Comparison of ENCODE assay signal across 9 mouse cellular contexts in genomic region chr5:142549961-142550705, GRCm38 (mm10). TPM values are rescaled to one million over a fixed set of nuclear protein-coding genes. Genes with fewer than 3 reads are reported as not detected.
A peak's percentile ranks its signal among the peaks of the same experiment; 100 is the strongest.
DNase-seq lines count a peak whose midpoint lies in the region; ATAC-seq and TF ChIP-seq lines count a peak whose summit lies in the region.
"Had no signal": no experiment of that assay in that cellular context is flagged by ENCODE, and none has a peak within 500 bp of the region (broad histone marks: within the 10 kb centered on the region; RNA-seq: fewer than 3 reads in every experiment).

No protein-coding gene starts in this region.

- peak overlapping the region; percentile 71 for H3K9ac ChIP-seq in embryonic facial prominence, embryonic 14.5 days (ENCODE audit: low read depth, low read length)
- H3K9ac ChIP-seq in kidney, embryonic 15.5 days, result peak overlapping the region; percentile 51
- H3K9ac ChIP-seq in liver, adult 2 months (ENCODE audit: low read depth, low read length), result peak overlapping the region; percentile 61
- H3K9ac ChIP-seq in neural tube, embryonic 11.5 days (ENCODE audit: low read length), result peak overlapping the region; percentile 54

- H3K9me3 ChIP-seq in erythroblast, embryonic 14.5 days (ENCODE audit: control insufficient read depth, low read length), result peaks cover 9% of the 10 kb centered on the region
- no peaks in the 10 kb centered on the region for H3K9me3 ChIP-seq in embryonic facial prominence, embryonic 14.5 days (ENCODE audit: control insufficient read depth, low read length)
- H3K9me3 ChIP-seq in heart, embryonic 10.5 days, result no peaks in the 10 kb centered on the region
- H3K9me3 ChIP-seq in kidney, embryonic 15.5 days (replicated peaks), result no peaks in the 10 kb centered on the region
- H3K9me3 ChIP-seq in neural tube, embryonic 11.5 days (ENCODE audit: control insufficient read depth, low read length), result no peaks in the 10 kb centered on the region

- H3K27ac ChIP-seq in embryonic facial prominence, embryonic 14.5 days (replicated peaks; ENCODE audit: low read depth, low read length), result peak overlapping the region; percentile 55
- peak overlapping the region; percentile 89 for H3K27ac ChIP-seq in heart, embryonic 10.5 days
- H3K27ac ChIP-seq in kidney, embryonic 15.5 days, result peak overlapping the region; percentile 34
- H3K27ac ChIP-seq in liver, adult 2 months (replicated peaks; ENCODE audit: insufficient read depth, low read depth, low read length), result no peak overlapping the region
- H3K27ac ChIP-seq in neural tube, embryonic 11.5 days (ENCODE audit: low read depth, low read length), result peak overlapping the region; percentile 79

- 3% methylated on average over 16 of the region's 31 CpGs for WGBS in embryonic facial prominence, embryonic 14.5 days
- 1% methylated on average over 31 of the region's 31 CpGs for WGBS in heart, embryonic 10.5 days
- 2% methylated on average over 31 of the region's 31 CpGs for WGBS in kidney, embryonic 15.5 days
- 17% methylated on average over 31 of the region's 31 CpGs for WGBS in liver, adult 2 months
- 1% methylated on average over 31 of the region's 31 CpGs for WGBS in neural tube, embryonic 11.5 days

- peaks cover 32% of the 10 kb centered on the region for H3K27me3 ChIP-seq in erythroblast, embryonic 14.5 days (ENCODE audit: control insufficient read depth)
- H3K27me3 ChIP-seq in embryonic facial prominence, embryonic 14.5 days (replicated peaks; ENCODE audit: control insufficient read depth, insufficient read depth, low read length), result no peaks in the 10 kb centered on the region; the same call in 1 of the 2 replicates
- no peaks in the 10 kb centered on the region for H3K27me3 ChIP-seq in heart, embryonic 10.5 days (ENCODE audit: insufficient read depth, poor library complexity, severe bottlenecking)
- H3K27me3 ChIP-seq in kidney, embryonic 15.5 days, result peaks cover 14% of the 10 kb centered on the region
- peaks cover 6% of the 10 kb centered on the region; the same call in 1 of the 2 replicates for H3K27me3 ChIP-seq in liver, adult 2 months (ENCODE audit: control insufficient read depth, insufficient read depth, low read length)
- H3K27me3 ChIP-seq in neural tube, embryonic 11.5 days (ENCODE audit: control insufficient read depth, insufficient read depth, low read length), result no peaks in the 10 kb centered on the region

- no peaks in the 10 kb centered on the region for H3K36me3 ChIP-seq in erythroblast, embryonic 14.5 days (ENCODE audit: control insufficient read depth)
- no peaks in the 10 kb centered on the region for H3K36me3 ChIP-seq in embryonic facial prominence, embryonic 14.5 days (ENCODE audit: control insufficient read depth, insufficient read depth, low read length)
- H3K36me3 ChIP-seq in heart, embryonic 10.5 days, result no peaks in the 10 kb centered on the region
- no peaks in the 10 kb centered on the region for H3K36me3 ChIP-seq in kidney, embryonic 15.5 days
- no peaks in the 10 kb centered on the region for H3K36me3 ChIP-seq in liver, adult 2 months (ENCODE audit: control insufficient read depth, insufficient read depth, low read length)
- no peaks in the 10 kb centered on the region for H3K36me3 ChIP-seq in neural tube, embryonic 11.5 days (ENCODE audit: control insufficient read depth, insufficient read depth, low read length)
- H3K36me3 ChIP-seq: G1E had no signal

- no peaks in the 10 kb centered on the region for H3K79me2 ChIP-seq in liver, adult 2 months (ENCODE audit: control insufficient read depth, insufficient read depth, low read length)

- H3K4me1 ChIP-seq in erythroblast, embryonic 14.5 days (ENCODE audit: control insufficient read depth), result peaks cover 10% of the 10 kb centered on the region
- H3K4me1 ChIP-seq in embryonic facial prominence, embryonic 14.5 days (ENCODE audit: control insufficient read depth, insufficient read depth, low read length), result peaks cover 12% of the 10 kb centered on the region; the same call in 1 of the 2 replicates
- peaks cover 51% of the 10 kb centered on the region for H3K4me1 ChIP-seq in heart, embryonic 10.5 days
- peaks cover 26% of the 10 kb centered on the region for H3K4me1 ChIP-seq in kidney, embryonic 15.5 days
- H3K4me1 ChIP-seq in liver, adult 2 months (ENCODE audit: control insufficient read depth, insufficient read depth, low read length), result no peaks in the 10 kb centered on the region
- 0 out of 2 replicates have a peak, but pooled peaks cover 14% of the 10 kb centered on the region for H3K4me1 ChIP-seq in neural tube, embryonic 11.5 days (ENCODE audit: control insufficient read depth, insufficient read depth, low read length)

- H3K4me3 ChIP-seq in erythroblast, embryonic 14.5 days (replicated peaks), result peak overlapping the region; percentile 40
- peak overlapping the region; percentile 71 for H3K4me3 ChIP-seq in embryonic facial prominence, embryonic 14.5 days (ENCODE audit: low read depth, low read length)
- H3K4me3 ChIP-seq in heart, embryonic 10.5 days, result peak overlapping the region; percentile 82
- H3K4me3 ChIP-seq in kidney, embryonic 15.5 days (replicated peaks), result peak overlapping the region; percentile 63
- peak overlapping the region; percentile 61; the same call in 1 of the 2 replicates for H3K4me3 ChIP-seq in liver, adult 2 months (ENCODE audit: insufficient read depth, low read depth, low read length)
- peak overlapping the region; percentile 64 for H3K4me3 ChIP-seq in neural tube, embryonic 11.5 days (ENCODE audit: low read depth, low read length)

- DNase-seq in embryonic facial prominence, embryonic 14.5 days (ENCODE audit: low spot score), result peak; percentile 81
- peak; percentile 92 for DNase-seq in heart, embryonic 10.5 days (ENCODE audit: low spot score)
- no peak for DNase-seq in liver, adult 2 months (ENCODE audit: extremely low read depth, low read depth, low spot score)
- peak; percentile 62 for DNase-seq in neural tube, embryonic 11.5 days (ENCODE audit: low spot score)
- peak; percentile 17 to 18 for DNase-seq in urinary bladder, postnatal 36 days (ENCODE audit: low spot score in 2 of 2)

- no peak for ATAC-seq in erythroblast, adult 5-6 weeks (replicated peaks; ENCODE audit: low FRiP score, poor library complexity, severe bottlenecking)
- peak; percentile 38 for ATAC-seq in embryonic facial prominence, embryonic 14.5 days (ENCODE audit: low read depth)
- peak; percentile 19; the same call in 1 of the 2 replicates for ATAC-seq in kidney, embryonic 15.5 days (replicated peaks; ENCODE audit: low FRiP score)
- ATAC-seq in neural tube, embryonic 11.5 days (ENCODE audit: insufficient read depth, low FRiP score, low TSS enrichment), result peak; percentile 69

- TF ChIP-seq CTCF in liver, adult 2 months (IDR thresholded peaks at IDR 0.05; ENCODE audit: low read depth, low read length), result no peak

- H3K4me2 ChIP-seq in embryonic facial prominence, embryonic 14.5 days (ENCODE audit: low read depth, low read length), result peak overlapping the region; percentile 99
- peak overlapping the region; percentile 100 for H3K4me2 ChIP-seq in kidney, embryonic 15.5 days
- H3K4me2 ChIP-seq in neural tube, embryonic 11.5 days (ENCODE audit: low read depth), result peak overlapping the region; percentile 98

- no peak for TF ChIP-seq POLR2A in liver, adult 2 months (IDR thresholded peaks at IDR 0.05; ENCODE audit: extremely low read depth, insufficient read depth, low read length)

RNA-seq across cellular contexts. Expression of gene Radil, which starts 0.8 kb away (rescaled TPM):
- polyA plus RNA-seq in erythroblast, embryonic 14.5 days (2012), result 0.01 and 0.04 TPM in 2 replicates
- not detected in 2 replicates for total RNA-seq in erythroblast, adult 5-6 weeks (2015; ENCODE audit: low replicate concordance)
- total RNA-seq in erythroblast, adult 5-6 weeks (2017; ENCODE audit: low replicate concordance), result not detected in 2 replicates
- 5.2 and 5.4 TPM in 2 replicates for polyA plus RNA-seq in embryonic facial prominence, embryonic 14.5 days (2014; fragmentation: Nextera tagmentation; extraction: Ambion mirVana)
- polyA plus RNA-seq in heart, embryonic 10.5 days (2016; fragmentation: Nextera tagmentation; extraction: Ambion mirVana), result 10.9 and 14.4 TPM in 2 replicates
- polyA plus RNA-seq in kidney, embryonic 15.5 days (2015; fragmentation: Nextera tagmentation; extraction: Ambion mirVana), result 1.8 and 2.5 TPM in 2 replicates
- total RNA-seq in liver, adult 2 months (2014; rRNA removed), result not detected in 2 replicates
- polyA plus RNA-seq in liver, adult 2 months (2012; rRNA removed), result 0.02 TPM in 1 of 2 replicates, not detected in the other
- 6.7 and 7.0 TPM in 2 replicates for polyA plus RNA-seq in neural tube, embryonic 11.5 days (2014; fragmentation: Nextera tagmentation; extraction: Ambion mirVana)
- polyA plus RNA-seq: G1E had no signal

RNA-seq across cellular contexts. Expression of gene Papolb, which starts 20.3 kb away (rescaled TPM):
- polyA plus RNA-seq in erythroblast, embryonic 14.5 days (2012), result not detected in 2 replicates
- total RNA-seq in erythroblast, adult 5-6 weeks (2015; ENCODE audit: low replicate concordance), result not detected in 2 replicates
- not detected in 2 replicates for total RNA-seq in erythroblast, adult 5-6 weeks (2017; ENCODE audit: low replicate concordance)
- 0.09 and 0.18 TPM in 2 replicates for polyA plus RNA-seq in embryonic facial prominence, embryonic 14.5 days (2014; fragmentation: Nextera tagmentation; extraction: Ambion mirVana)
- 0.39 and 0.50 TPM in 2 replicates for polyA plus RNA-seq in heart, embryonic 10.5 days (2016; fragmentation: Nextera tagmentation; extraction: Ambion mirVana)
- 0.04 and 0.08 TPM in 2 replicates for polyA plus RNA-seq in kidney, embryonic 15.5 days (2015; fragmentation: Nextera tagmentation; extraction: Ambion mirVana)
- total RNA-seq in liver, adult 2 months (2014; rRNA removed), result not detected in 2 replicates
- not detected in 2 replicates for polyA plus RNA-seq in liver, adult 2 months (2012; rRNA removed)
- 0.22 and 0.32 TPM in 2 replicates for polyA plus RNA-seq in neural tube, embryonic 11.5 days (2014; fragmentation: Nextera tagmentation; extraction: Ambion mirVana)
- polyA plus RNA-seq: G1E had no signal

RNA-seq across cellular contexts. Expression of gene Mmd2, which starts 58.5 kb away (rescaled TPM):
- 0.02 TPM in 1 of 2 replicates, not detected in the other for polyA plus RNA-seq in erythroblast, embryonic 14.5 days (2012)
- total RNA-seq in erythroblast, adult 5-6 weeks (2015; ENCODE audit: low replicate concordance), result not detected in 2 replicates
- not detected in 2 replicates for total RNA-seq in erythroblast, adult 5-6 weeks (2017; ENCODE audit: low replicate concordance)
- 6.5 and 8.2 TPM in 2 replicates for polyA plus RNA-seq in embryonic facial prominence, embryonic 14.5 days (2014; fragmentation: Nextera tagmentation; extraction: Ambion mirVana)
- polyA plus RNA-seq in heart, embryonic 10.5 days (2016; fragmentation: Nextera tagmentation; extraction: Ambion mirVana), result 0.15 and 4.8 TPM in 2 replicates
- polyA plus RNA-seq in kidney, embryonic 15.5 days (2015; fragmentation: Nextera tagmentation; extraction: Ambion mirVana), result 0.51 and 1.3 TPM in 2 replicates
- total RNA-seq in liver, adult 2 months (2014; rRNA removed), result 9.8 and 37.1 TPM in 2 replicates
- 13.1 and 27.6 TPM in 2 replicates for polyA plus RNA-seq in liver, adult 2 months (2012; rRNA removed)
- polyA plus RNA-seq in neural tube, embryonic 11.5 days (2014; fragmentation: Nextera tagmentation; extraction: Ambion mirVana), result 5.0 and 5.7 TPM in 2 replicates
- polyA plus RNA-seq: G1E had no signal
